Mouse (Mus musculus): Measurements from ENCODE around the gene Cep295nl. TPM values are rescaled to one million over a fixed set of nuclear protein-coding genes. Genes with fewer than 3 reads are reported as not detected.
"Not testable (repeated sequence)": the region's sequence is repeated elsewhere in the genome, so short reads cannot be mapped to it uniquely, and the experiment has no call there.

Gene Cep295nl
- polyA plus RNA-seq, 1 experiment = 0.45 TPM

GRCm38 (mm10) chr11:118317129-118317528 is 25.2 kb downstream of the Cep295nl start:
- TF ChIP-seq CTCF (IDR thresholded peaks at IDR 0.05; ENCODE audit: borderline replicate concordance, extremely low read depth, insufficient read depth, insufficient read length) = peak; percentile 85
- TF ChIP-seq POLR2A (IDR thresholded peaks at IDR 0.05; ENCODE audit: borderline replicate concordance, extremely low read depth, insufficient read depth, insufficient read length, poor library complexity, severe bottlenecking) = no peak

GRCm38 (mm10) chr11:118316231-118316806 is 26.0 kb downstream of the Cep295nl start:
- no peak for DNase-seq (ENCODE audit: low read depth)
- TF ChIP-seq CTCF (IDR thresholded peaks at IDR 0.05; ENCODE audit: borderline replicate concordance, extremely low read depth, insufficient read depth, insufficient read length) = no peak

More at GRCm38 (mm10) chr11:118317129-118317528, 25.2 kb downstream of the Cep295nl start:
- DNase-seq (ENCODE audit: low read depth) = peak; percentile 73

- DNase-seq (ENCODE audit: low read depth) = no peak
- TF ChIP-seq CTCF (IDR thresholded peaks at IDR 0.05; ENCODE audit: borderline replicate concordance, extremely low read depth, insufficient read depth, insufficient read length) = no peak
- no peak for TF ChIP-seq POLR2A (IDR thresholded peaks at IDR 0.05; ENCODE audit: borderline replicate concordance, extremely low read depth, insufficient read depth, insufficient read length, poor library complexity, severe bottlenecking)
These were observed 30.1 kb downstream of the Cep295nl start for GRCm38 (mm10) chr11:118312132-118312723.

- DNase-seq (ENCODE audit: low read depth) = not testable (repeated sequence)
These were observed 34.3 kb downstream of the Cep295nl start for GRCm38 (mm10) chr11:118307962-118308361.

- DNase-seq (ENCODE audit: low read depth) = not testable (repeated sequence)
These were observed 38.3 kb downstream of the Cep295nl start for GRCm38 (mm10) chr11:118303959-118304358.

GRCm38 (mm10) chr11:118298810-118299209 is 43.5 kb downstream of the Cep295nl start:
- TF ChIP-seq CTCF (IDR thresholded peaks at IDR 0.05; ENCODE audit: borderline replicate concordance, extremely low read depth, insufficient read depth, insufficient read length) = no peak
- TF ChIP-seq POLR2A (IDR thresholded peaks at IDR 0.05; ENCODE audit: borderline replicate concordance, extremely low read depth, insufficient read depth, insufficient read length, poor library complexity, severe bottlenecking) = no peak
- DNase-seq (ENCODE audit: low read depth) = no peak

GRCm38 (mm10) chr11:118297967-118298366 is 44.3 kb downstream of the Cep295nl start:
- no peak for TF ChIP-seq POLR2A (IDR thresholded peaks at IDR 0.05; ENCODE audit: borderline replicate concordance, extremely low read depth, insufficient read depth, insufficient read length, poor library complexity, severe bottlenecking)
- no peak for TF ChIP-seq CTCF (IDR thresholded peaks at IDR 0.05; ENCODE audit: borderline replicate concordance, extremely low read depth, insufficient read depth, insufficient read length)

GRCm38 (mm10) chr11:118295026-118295425 is 47.3 kb downstream of the Cep295nl start:
- DNase-seq (ENCODE audit: low read depth) = peak; percentile 57
- TF ChIP-seq CTCF (IDR thresholded peaks at IDR 0.05; ENCODE audit: borderline replicate concordance, extremely low read depth, insufficient read depth, insufficient read length) = no peak
- no peak for TF ChIP-seq POLR2A (IDR thresholded peaks at IDR 0.05; ENCODE audit: borderline replicate concordance, extremely low read depth, insufficient read depth, insufficient read length, poor library complexity, severe bottlenecking)

More at GRCm38 (mm10) chr11:118297967-118298366, 44.3 kb downstream of the Cep295nl start:
- no peak for DNase-seq (ENCODE audit: low read depth)

- peak; percentile 25 for DNase-seq (ENCODE audit: low read depth)
- TF ChIP-seq CTCF (IDR thresholded peaks at IDR 0.05; ENCODE audit: borderline replicate concordance, extremely low read depth, insufficient read depth, insufficient read length) (no peak), POLR2A (IDR thresholded peaks at IDR 0.05; ENCODE audit: borderline replicate concordance, extremely low read depth, insufficient read depth, insufficient read length, poor library complexity, severe bottlenecking) (no peak)
These were observed 49.6 kb downstream of the Cep295nl start for GRCm38 (mm10) chr11:118292671-118293070.

GRCm38 (mm10) chr11:118289999-118290889 is 52.1 kb downstream of the Cep295nl start, which contains the start of gene Usp36:
Usp36 (minus strand) TSS chr11:118290244.
- TF ChIP-seq POLR2A (IDR thresholded peaks at IDR 0.05; ENCODE audit: borderline replicate concordance, extremely low read depth, insufficient read depth, insufficient read length, poor library complexity, severe bottlenecking) = peak; percentile 82; the same call in 1 of the 2 replicates
- TF ChIP-seq CTCF (IDR thresholded peaks at IDR 0.05; ENCODE audit: borderline replicate concordance, extremely low read depth, insufficient read depth, insufficient read length) = no peak
- peak; percentile 100 for DNase-seq (ENCODE audit: low read depth)

- TF ChIP-seq CTCF (IDR thresholded peaks at IDR 0.05; ENCODE audit: borderline replicate concordance, extremely low read depth, insufficient read depth, insufficient read length) = no peak
- TF ChIP-seq POLR2A (IDR thresholded peaks at IDR 0.05; ENCODE audit: borderline replicate concordance, extremely low read depth, insufficient read depth, insufficient read length, poor library complexity, severe bottlenecking) = no peak
- no peak for DNase-seq (ENCODE audit: low read depth)
These were observed 52.7 kb downstream of the Cep295nl start for GRCm38 (mm10) chr11:118289562-118289961.

GRCm38 (mm10) chr11:118289037-118289511 is 53.2 kb downstream of the Cep295nl start:
- TF ChIP-seq POLR2A (IDR thresholded peaks at IDR 0.05; ENCODE audit: borderline replicate concordance, extremely low read depth, insufficient read depth, insufficient read length, poor library complexity, severe bottlenecking) (no peak), CTCF (IDR thresholded peaks at IDR 0.05; ENCODE audit: borderline replicate concordance, extremely low read depth, insufficient read depth, insufficient read length) (no peak)
- DNase-seq (ENCODE audit: low read depth) = no peak

Data from brain, embryonic 14.5 days (tissue).